Mouse (Mus musculus) E14TG2a.4 (cell line): ENCODE data around the gene Tmem132b.

ENCODE experiments used
- CTCF ChIP-seq: conservative IDR thresholded peaks from 2 replicates; pipeline ENCODE4 v1.5.1; 2014; ENCODE audit warnings: low read length
- NANOG ChIP-seq: IDR thresholded peaks from 2 replicates; pipeline ENCODE4 v1.6.1; 2014; ENCODE audit warnings: borderline replicate concordance, low read length, mixed read lengths
- POU5F1 ChIP-seq: IDR thresholded peaks from 2 replicates; pipeline ENCODE4 v1.6.1; 2014; ENCODE audit warnings: low read length, borderline replicate concordance

GRCm38 (mm10) chr5:125676025-125676623, 144.6 kb downstream of the Tmem132b start:
- TF ChIP-seq CTCF: no peak
- no peak for TF ChIP-seq POU5F1
- TF ChIP-seq NANOG: no peak
